Mouse (Mus musculus) midbrain, embryonic 11.5 days (tissue): Measurements from ENCODE around the gene 4921539E11Rik. TPM values are rescaled to one million over a fixed set of nuclear protein-coding genes. Genes with fewer than 3 reads are reported as not detected.

ENCODE experiments used
- ATAC-seq: fragments of 200-750 bp; cut with Nextera tagmentation; 2 replicates; pipeline ENCODE4 v1.8.0; 2017; ENCODE audit warnings: moderate TSS enrichment, moderate library complexity; ENCODE audit not compliant: low FRiP score
- DNase-seq: peaks from one replicate; pipeline ENCODE4 v3.0.0; 2015; ENCODE audit warnings: low spot score; ENCODE audit errors: missing footprints
- H3K27ac ChIP-seq: fragments of 300-500 bp; sonication (generic); 2 replicates; pipeline ENCODE4 v1.5.1; 2014; ENCODE audit warnings: low read depth, low read length
- H3K27me3 ChIP-seq: fragments of 300-500 bp; sonication (generic); 2 replicates; pipeline ENCODE4 v1.6.1; 2014; ENCODE audit warnings: mild to moderate bottlenecking, low read length, moderate library complexity, mixed read lengths; ENCODE audit not compliant: control insufficient read depth, insufficient read depth
- H3K36me3 ChIP-seq: fragments of 300-500 bp; sonication (generic); 2 replicates; pipeline ENCODE4 v1.6.1; 2014; ENCODE audit warnings: mild to moderate bottlenecking, low read length, moderate library complexity, mixed read lengths; ENCODE audit not compliant: control insufficient read depth, insufficient read depth
- H3K4me1 ChIP-seq: fragments of 300-500 bp; sonication (generic); 2 replicates; pipeline ENCODE4 v1.6.1; 2014; ENCODE audit warnings: low read length; ENCODE audit not compliant: control insufficient read depth, insufficient read depth
- H3K4me2 ChIP-seq: fragments of 300-500 bp; sonication (generic); 2 replicates; pipeline ENCODE4 v1.6.1; 2014; ENCODE audit warnings: mild to moderate bottlenecking, moderate library complexity
- H3K4me3 ChIP-seq: fragments of 300-500 bp; sonication (generic); 2 replicates; pipeline ENCODE4 v1.5.1; 2014; ENCODE audit warnings: low read depth, low read length
- H3K9ac ChIP-seq: fragments of 300-500 bp; sonication (generic); 2 replicates; pipeline ENCODE4 v1.6.1; 2014; ENCODE audit warnings: low read length
- H3K9me3 ChIP-seq: fragments of 300-500 bp; sonication (generic); 2 replicates; pipeline ENCODE4 v1.6.1; 2016; ENCODE audit warnings: low read length; ENCODE audit not compliant: control insufficient read depth
- WGBS: fragments of 180-500 bp; shearing (Covaris S2); extraction: QIAGEN DNeasy Blood & Tissue Kit; methylation state at CpG from one replicate; pipeline ENCODE4 v1.1.7; 2014; 5-methylcytosine and 5-hydroxymethylcytosine counted together
- polyA plus RNA-seq: library from polyadenylated mRNA; unstranded; fragments of >200 nt; fragmentation: Nextera tagmentation; extraction: Ambion mirVana; gene quantifications from 2 replicates; pipeline ENCODE4 v1.2.1, GENCODE M21; 2014

4921539E11Rik gene
- polyA plus RNA-seq, 1 experiment from 2014 or later = not detected

DNA sequence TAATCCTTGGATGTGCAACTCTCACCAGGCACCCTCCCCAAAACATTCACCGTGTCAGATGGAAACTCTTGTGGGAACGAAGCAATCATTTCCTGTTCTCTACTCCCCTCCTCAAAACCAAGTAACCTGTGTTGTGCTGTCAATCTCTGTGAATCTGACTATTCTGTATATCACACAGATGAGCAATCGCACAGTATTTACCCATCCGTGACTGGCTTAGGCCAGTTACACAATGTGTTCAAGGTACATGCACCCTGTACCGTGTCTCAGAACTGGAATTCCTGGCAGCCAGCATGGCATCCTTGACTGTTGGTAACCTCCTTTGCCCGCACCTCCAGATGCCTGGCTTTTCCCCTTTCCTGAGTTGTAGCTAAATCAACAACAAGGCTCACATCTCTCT is 74.6 kb downstream of the 4921539E11Rik start:
- H3K9me3 ChIP-seq = no peaks in the 10 kb centered on the region
- ATAC-seq = no peak
- no peaks in the 10 kb centered on the region; the same call in 1 of the 2 replicates for H3K36me3 ChIP-seq
- H3K4me2 ChIP-seq = no peak overlapping the region
- peaks cover 3% of the 10 kb centered on the region for H3K4me1 ChIP-seq
- no peak overlapping the region for H3K27ac ChIP-seq
- WGBS = 85% methylated on average over 6 of the region's 6 CpGs
- no peak for DNase-seq
- H3K9ac ChIP-seq = no peak overlapping the region
- H3K4me3 ChIP-seq = no peak overlapping the region
- no peaks in the 10 kb centered on the region for H3K27me3 ChIP-seq

GRCm38 (mm10) chr4:103214925-103215820 is 75.5 kb downstream of the 4921539E11Rik start, which contains the start of gene Slc35d1:
Slc35d1 (minus strand) TSS chr4:103215164.
- 2% methylated on average over 67 of the region's 70 CpGs for WGBS
- DNase-seq = peak; percentile 98

GRCm38 (mm10) chr4:103214498-103214924 is 76.2 kb downstream of the 4921539E11Rik start:
- H3K4me2 ChIP-seq = peak overlapping the region; percentile 73
- DNase-seq (peak; percentile 95), ATAC-seq (peak; percentile 83)
- H3K9ac ChIP-seq = peak overlapping the region; percentile 98
- no peaks in the 10 kb centered on the region; the same call in 1 of the 2 replicates for H3K36me3 ChIP-seq
- H3K27ac ChIP-seq = peak overlapping the region; percentile 93
- H3K4me3 ChIP-seq = peak overlapping the region; percentile 89
- H3K27me3 ChIP-seq = no peaks in the 10 kb centered on the region
- under 1% methylated on average over 48 of the region's 48 CpGs for WGBS
- H3K4me1 ChIP-seq = peaks cover 3% of the 10 kb centered on the region
- no peaks in the 10 kb centered on the region for H3K9me3 ChIP-seq

More at GRCm38 (mm10) chr4:103214925-103215820, 75.5 kb downstream of the 4921539E11Rik start, which contains the start of gene Slc35d1:
- Histone ChIP-seq H3K9ac (peak within 1 kb of the TSS; percentile 98), H3K9me3 (no peaks in the 10 kb centered on the region), H3K27me3 (no peaks in the 10 kb centered on the region), H3K27ac (peak within 1 kb of the TSS; percentile 93), H3K36me3 (no peaks in the 10 kb centered on the region; the same call in 1 of the 2 replicates), H3K4me2 (peak within 1 kb of the TSS; percentile 73), H3K4me1 (peaks cover 3% of the 10 kb centered on the region), H3K4me3 (peak within 1 kb of the TSS; percentile 89)
- peak; percentile 96 for ATAC-seq

- 5% methylated on average over 30 of the region's 30 CpGs for WGBS
- peak; percentile 90 for DNase-seq
Measured at GRCm38 (mm10) chr4:103213859-103214497, 76.7 kb downstream of the 4921539E11Rik start.

GRCm38 (mm10) chr4:103208553-103208952 is 82.1 kb downstream of the 4921539E11Rik start:
- H3K27ac ChIP-seq = no peak overlapping the region
- H3K9me3 ChIP-seq = no peaks in the 10 kb centered on the region
- no peak overlapping the region for H3K4me2 ChIP-seq
- H3K9ac ChIP-seq = no peak overlapping the region
- H3K36me3 ChIP-seq = peaks cover 3% of the 10 kb centered on the region
- H3K4me1 ChIP-seq = peaks cover 2% of the 10 kb centered on the region; the same call in 1 of the 2 replicates
- no peaks in the 10 kb centered on the region for H3K27me3 ChIP-seq
- H3K4me3 ChIP-seq = no peak overlapping the region
- DNase-seq (no peak), ATAC-seq (no peak)
- WGBS = 89% methylated on average over 1 of the region's 1 CpGs

More at GRCm38 (mm10) chr4:103213859-103214497, 76.7 kb downstream of the 4921539E11Rik start:
- H3K9ac ChIP-seq = peak overlapping the region; percentile 98
- H3K4me2 ChIP-seq = peak overlapping the region; percentile 73
- no peaks in the 10 kb centered on the region for H3K9me3 ChIP-seq
- peaks cover 3% of the 10 kb centered on the region for H3K4me1 ChIP-seq
- H3K27me3 ChIP-seq = no peaks in the 10 kb centered on the region
- peak overlapping the region; percentile 89 for H3K4me3 ChIP-seq
- no peaks in the 10 kb centered on the region; the same call in 1 of the 2 replicates for H3K36me3 ChIP-seq
- ATAC-seq = no peak
- peak overlapping the region; percentile 93 for H3K27ac ChIP-seq

GRCm38 (mm10) chr4:103203646-103204045 is 87.0 kb downstream of the 4921539E11Rik start:
- peaks cover 3% of the 10 kb centered on the region; the same call in 1 of the 2 replicates for H3K36me3 ChIP-seq
- 94% methylated on average over 2 of the region's 2 CpGs for WGBS
- no peak for ATAC-seq

GRCm38 (mm10) chr4:103200046-103200445 is 90.6 kb downstream of the 4921539E11Rik start:
- H3K9ac ChIP-seq = no peak overlapping the region
- H3K27me3 ChIP-seq = no peaks in the 10 kb centered on the region
- H3K4me1 ChIP-seq = no peaks in the 10 kb centered on the region
- H3K4me3 ChIP-seq = no peak overlapping the region
- H3K27ac ChIP-seq = no peak overlapping the region
- H3K4me2 ChIP-seq = no peak overlapping the region
- no peak for DNase-seq
- 95% methylated on average over 1 of the region's 1 CpGs for WGBS
- no peaks in the 10 kb centered on the region for H3K36me3 ChIP-seq
- H3K9me3 ChIP-seq = no peaks in the 10 kb centered on the region
- ATAC-seq = no peak

More at GRCm38 (mm10) chr4:103203646-103204045, 87.0 kb downstream of the 4921539E11Rik start:
- no peak overlapping the region for H3K27ac ChIP-seq
- DNase-seq = no peak
- H3K4me1 ChIP-seq = no peaks in the 10 kb centered on the region
- no peaks in the 10 kb centered on the region for H3K9me3 ChIP-seq
- H3K4me3 ChIP-seq = no peak overlapping the region
- no peak overlapping the region for H3K9ac ChIP-seq
- no peak overlapping the region for H3K4me2 ChIP-seq
- H3K27me3 ChIP-seq = no peaks in the 10 kb centered on the region

GRCm38 (mm10) chr4:103199086-103199485 is 91.6 kb downstream of the 4921539E11Rik start:
- no peak overlapping the region for H3K27ac ChIP-seq
- no peaks in the 10 kb centered on the region for H3K9me3 ChIP-seq
- no peaks in the 10 kb centered on the region for H3K4me1 ChIP-seq
- no peaks in the 10 kb centered on the region for H3K27me3 ChIP-seq
- H3K36me3 ChIP-seq = no peaks in the 10 kb centered on the region
- DNase-seq (no peak), ATAC-seq (no peak)
- H3K9ac ChIP-seq = no peak overlapping the region
- no peak overlapping the region for H3K4me2 ChIP-seq
- H3K4me3 ChIP-seq = no peak overlapping the region
- WGBS = 41% methylated on average over 4 of the region's 4 CpGs
